Mouse (Mus musculus) lung, embryonic 16.5 days (tissue): Measurements from ENCODE around the gene Apobec3. TPM values are rescaled to one million over a fixed set of nuclear protein-coding genes. Genes with fewer than 3 reads are reported as not detected.

Experiments used
- ATAC-seq: fragments of 200-750 bp; cut with Nextera tagmentation; 2 replicates; pipeline ENCODE4 v1.8.0; 2017; ENCODE audit warnings: low read depth, mild to moderate bottlenecking, moderate library complexity
- H3K27ac ChIP-seq: fragments of 300-500 bp; sonication (generic); 2 replicates; pipeline ENCODE4 v1.5.1; 2014; ENCODE audit warnings: mild to moderate bottlenecking, control low read depth, low read length
- H3K27me3 ChIP-seq: fragments of 300-500 bp; sonication (generic); 2 replicates; pipeline ENCODE4 v1.6.1; 2014; ENCODE audit warnings: low read depth, low read length, mixed read lengths; ENCODE audit not compliant: control insufficient read depth, insufficient read depth
- H3K36me3 ChIP-seq: fragments of 300-500 bp; sonication (generic); 2 replicates; pipeline ENCODE4 v1.6.1; 2014; ENCODE audit warnings: low read length; ENCODE audit not compliant: control insufficient read depth, insufficient read depth
- H3K4me1 ChIP-seq: fragments of 300-500 bp; sonication (generic); replicated peaks from 2 replicates; pipeline ENCODE4 v1.6.1; 2014; ENCODE audit warnings: low read length, mixed read lengths; ENCODE audit not compliant: control insufficient read depth, insufficient read depth
- H3K4me2 ChIP-seq: fragments of 300-500 bp; sonication (generic); 2 replicates; pipeline ENCODE4 v1.6.1; 2014; ENCODE audit warnings: low read depth, low read length, control low read depth
- H3K4me3 ChIP-seq: fragments of 300-500 bp; sonication (generic); 2 replicates; pipeline ENCODE4 v1.5.1; 2014; ENCODE audit warnings: mild to moderate bottlenecking, low read length, control low read depth
- H3K9ac ChIP-seq: fragments of 300-500 bp; sonication (generic); 2 replicates; pipeline ENCODE4 v1.6.1; 2014; ENCODE audit warnings: low read length, control low read depth
- H3K9me3 ChIP-seq: fragments of 300-500 bp; sonication (generic); 2 replicates; pipeline ENCODE4 v1.6.1; 2016; ENCODE audit warnings: low read length; ENCODE audit not compliant: control insufficient read depth
- WGBS: fragments of 180-500 bp; shearing (Covaris S2); extraction: QIAGEN DNeasy Blood & Tissue Kit; methylation state at CpG from one replicate; pipeline ENCODE4 v1.1.7; 2014; 5-methylcytosine and 5-hydroxymethylcytosine counted together
- polyA plus RNA-seq: library from polyadenylated mRNA; unstranded; fragments of >200 nt; fragmentation: Nextera tagmentation; extraction: Ambion mirVana; gene quantifications from 2 replicates; pipeline ENCODE4 v1.2.1, GENCODE M21; 2015

The Apobec3 gene
- polyA plus RNA-seq, 1 experiment from 2014 or later = 43.2 TPM

DNA sequence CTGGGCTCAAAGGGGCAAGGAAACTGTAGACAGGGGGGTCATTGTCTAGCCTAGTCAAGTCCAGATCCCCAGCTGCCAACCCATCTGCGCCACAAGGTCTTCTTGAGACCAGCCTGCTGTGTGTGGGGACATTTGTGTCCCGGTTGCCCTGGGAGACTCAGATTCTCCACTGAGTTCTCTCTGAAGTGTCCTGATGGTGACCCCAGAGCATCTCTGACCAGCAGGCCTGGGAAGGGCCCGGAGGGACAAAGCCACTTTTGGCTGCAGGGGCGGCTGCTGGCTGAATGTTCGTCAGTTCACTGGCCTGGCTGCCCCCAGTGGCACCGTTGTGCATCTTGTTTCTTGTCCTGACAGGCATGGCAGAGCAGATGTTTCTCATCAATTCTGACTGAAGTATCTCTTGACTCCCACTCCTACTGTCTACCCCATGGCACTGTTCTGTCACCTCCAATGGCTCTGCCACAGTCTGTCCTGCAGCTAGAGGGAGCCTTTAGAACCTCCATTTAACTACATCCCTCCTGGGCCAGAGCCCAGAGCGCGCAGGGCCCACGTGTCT is 70.0 kb downstream of the Apobec3 start:
- no peak for ATAC-seq
- H3K4me3 ChIP-seq = no peak overlapping the region

DNA sequence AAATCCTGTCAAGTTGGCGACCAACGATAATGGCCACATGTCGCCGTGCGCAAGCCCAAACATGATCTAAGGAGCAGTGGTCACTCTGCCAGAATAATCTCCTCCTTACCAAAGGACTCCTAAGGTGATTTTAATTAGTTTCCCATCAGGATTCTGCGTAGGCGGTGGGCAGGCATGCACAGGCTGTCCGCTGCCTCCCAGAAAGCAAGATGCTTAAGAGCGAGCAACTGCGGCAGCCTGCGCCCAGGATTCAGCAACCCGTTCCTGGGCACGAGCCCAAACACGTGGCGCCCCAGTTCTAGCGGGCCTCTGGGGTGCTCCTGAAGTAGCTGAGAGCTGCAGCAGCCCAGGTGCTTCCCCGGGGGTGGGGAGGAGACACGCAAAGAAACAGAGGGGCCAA is 71.2 kb downstream of the Apobec3 start:
- H3K27me3 ChIP-seq = no peaks in the 10 kb centered on the region
- no peak overlapping the region for H3K27ac ChIP-seq
- no peak overlapping the region for H3K4me3 ChIP-seq
- H3K36me3 ChIP-seq = no peaks in the 10 kb centered on the region
- no peak for ATAC-seq
- H3K9me3 ChIP-seq = no peaks in the 10 kb centered on the region
- WGBS = 87% methylated on average over 18 of the region's 18 CpGs
- H3K9ac ChIP-seq = no peak overlapping the region
- no peaks in the 10 kb centered on the region for H3K4me1 ChIP-seq
- no peak overlapping the region for H3K4me2 ChIP-seq

More for the DNA sequence above, 70.0 kb downstream of the Apobec3 start:
- Histone ChIP-seq H3K9me3 (no peaks in the 10 kb centered on the region), H3K9ac (no peak overlapping the region), H3K36me3 (no peaks in the 10 kb centered on the region), H3K4me2 (no peak overlapping the region), H3K4me1 (no peaks in the 10 kb centered on the region; the same call in 1 of the 2 replicates), H3K27ac (no peak overlapping the region), H3K27me3 (no peaks in the 10 kb centered on the region)
- WGBS = 59% methylated on average over 9 of the region's 9 CpGs

DNA sequence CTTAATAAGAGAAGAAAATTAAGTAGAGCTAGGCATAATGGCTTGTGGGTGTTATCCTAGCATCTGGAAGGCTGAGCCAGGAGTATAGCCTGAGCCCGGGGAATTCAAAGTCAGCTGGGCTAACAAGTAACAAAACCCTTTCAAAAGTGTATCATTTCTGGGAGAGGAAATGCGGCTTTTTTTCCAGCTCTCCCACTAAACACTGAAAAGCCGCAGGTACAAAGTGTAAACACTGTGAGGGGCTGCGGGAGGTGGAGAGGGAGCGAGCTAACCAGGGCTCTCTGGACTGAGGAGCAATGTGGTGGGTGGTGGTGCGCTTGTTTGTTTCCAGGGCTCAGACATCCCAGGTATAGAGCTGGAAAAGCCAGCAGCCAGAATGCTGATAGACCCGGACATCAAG is 72.9 kb downstream of the Apobec3 start:
- H3K4me1 ChIP-seq = no peaks in the 10 kb centered on the region
- WGBS = 61% methylated on average over 7 of the region's 7 CpGs
- H3K27ac ChIP-seq = no peak overlapping the region
- H3K27me3 ChIP-seq = no peaks in the 10 kb centered on the region
- no peak overlapping the region for H3K9ac ChIP-seq
- H3K4me2 ChIP-seq = no peak overlapping the region
- no peaks in the 10 kb centered on the region for H3K9me3 ChIP-seq
- no peak for ATAC-seq
- H3K36me3 ChIP-seq = no peaks in the 10 kb centered on the region
- no peak overlapping the region for H3K4me3 ChIP-seq

Other genes starting within 250 kb of the Apobec3 start
- 1.4 and 1.8 TPM in 2 replicates for gene Fam227a, start 232.7 kb upstream of the Apobec3 start, polyA plus RNA-seq
- 72.4 and 73.0 TPM in 2 replicates for gene Cby1, start 232.5 kb upstream of the Apobec3 start, polyA plus RNA-seq
- gene Tomm22, start 220.8 kb upstream of the Apobec3 start, polyA plus RNA-seq = 225 and 239 TPM in 2 replicates
- gene Josd1, start 203.7 kb upstream of the Apobec3 start, polyA plus RNA-seq = 15.8 and 16.1 TPM in 2 replicates
- 30.1 and 30.4 TPM in 2 replicates for gene Gtpbp1, start 200.8 kb upstream of the Apobec3 start, polyA plus RNA-seq
- 7.8 and 8.0 TPM in 2 replicates for gene Sun2, start 149.1 kb upstream of the Apobec3 start, polyA plus RNA-seq
- gene Dnal4, start 113.8 kb upstream of the Apobec3 start, polyA plus RNA-seq = 66.9 and 72.1 TPM in 2 replicates
- gene Nptxr, start 86.9 kb upstream of the Apobec3 start, polyA plus RNA-seq = 2.2 and 2.4 TPM in 2 replicates
- 0.39 and 0.60 TPM in 2 replicates for gene Npcd, start 57.4 kb upstream of the Apobec3 start, polyA plus RNA-seq
- gene Cbx6, start 57.0 kb upstream of the Apobec3 start, polyA plus RNA-seq = 73.5 and 80.7 TPM in 2 replicates
- 3.1 and 4.3 TPM in 2 replicates for gene Cbx7, start 79.5 kb downstream of the Apobec3 start, polyA plus RNA-seq
- 7.2 and 7.7 TPM in 2 replicates for gene Pdgfb, start 123.3 kb downstream of the Apobec3 start, polyA plus RNA-seq
- 20.7 and 21.9 TPM in 2 replicates for gene Syngr1, start 199.7 kb downstream of the Apobec3 start, polyA plus RNA-seq
- 994 and 1,049 TPM in 2 replicates for gene Rpl3, start 200.2 kb downstream of the Apobec3 start, polyA plus RNA-seq
- 31.5 and 33.5 TPM in 2 replicates for gene Tab1, start 241.5 kb downstream of the Apobec3 start, polyA plus RNA-seq